Mouse (Mus musculus): Measurements from ENCODE around the gene Pgf.
"Not testable (repeated sequence)": the region's sequence is repeated elsewhere in the genome, so short reads cannot be mapped to it uniquely, and the experiment has no call there.

Gene Pgf

DNA sequence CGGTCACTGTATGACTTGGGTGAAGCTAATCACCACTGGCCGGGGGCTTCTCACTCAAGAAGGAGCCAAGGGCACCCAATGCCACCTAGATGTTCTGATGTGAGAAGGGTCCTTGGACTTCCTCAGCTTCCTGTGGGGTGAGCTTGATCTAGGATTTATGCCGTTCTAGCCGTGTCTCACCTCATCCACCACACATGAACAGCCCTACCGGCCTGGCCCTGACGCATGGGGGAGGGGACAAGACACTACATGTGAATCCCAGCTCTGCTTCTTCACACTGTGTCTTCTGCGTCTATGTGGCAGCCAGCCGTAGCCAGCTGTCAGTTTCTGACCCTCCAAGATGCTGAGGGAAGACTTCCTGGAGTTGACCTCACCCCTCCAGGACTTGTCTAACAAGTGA is 18.8 kb downstream of the Pgf start:
- no peak for DNase-seq (ENCODE audit: low spot score in 2 of 2)

DNA sequence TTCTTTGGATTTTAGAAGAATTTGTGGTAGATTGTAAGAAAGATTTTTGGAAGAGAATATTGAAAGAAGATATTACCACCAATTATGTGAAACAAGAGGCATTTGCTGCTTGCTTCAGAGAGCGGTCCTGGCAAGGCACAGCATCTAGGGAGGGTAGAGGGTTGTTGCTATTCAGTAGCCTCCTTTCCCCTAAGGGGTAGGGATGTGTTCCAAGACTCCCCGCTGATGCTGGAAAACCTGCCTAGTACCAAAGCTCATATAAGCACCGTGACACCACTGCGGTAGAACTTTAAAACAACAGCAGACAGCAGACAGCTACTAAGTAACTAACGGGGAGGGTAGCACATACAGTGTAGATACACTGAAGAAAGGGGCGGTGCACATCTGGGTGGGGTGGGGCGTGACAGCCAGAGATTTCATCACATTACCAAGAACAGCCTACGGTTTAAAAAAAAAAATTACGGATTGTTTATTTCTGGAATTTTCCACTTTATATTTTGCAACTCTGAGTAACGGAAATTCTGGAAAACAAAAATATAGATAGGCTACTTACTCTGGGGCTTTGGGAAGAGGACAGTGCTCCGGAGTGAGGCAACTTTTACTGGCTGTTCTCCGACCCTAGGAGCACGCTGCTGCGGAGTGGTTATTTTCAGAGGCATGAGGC is 19.7 kb downstream of the Pgf start:
- no peak for DNase-seq (ENCODE audit: low spot score in 2 of 2)

DNA sequence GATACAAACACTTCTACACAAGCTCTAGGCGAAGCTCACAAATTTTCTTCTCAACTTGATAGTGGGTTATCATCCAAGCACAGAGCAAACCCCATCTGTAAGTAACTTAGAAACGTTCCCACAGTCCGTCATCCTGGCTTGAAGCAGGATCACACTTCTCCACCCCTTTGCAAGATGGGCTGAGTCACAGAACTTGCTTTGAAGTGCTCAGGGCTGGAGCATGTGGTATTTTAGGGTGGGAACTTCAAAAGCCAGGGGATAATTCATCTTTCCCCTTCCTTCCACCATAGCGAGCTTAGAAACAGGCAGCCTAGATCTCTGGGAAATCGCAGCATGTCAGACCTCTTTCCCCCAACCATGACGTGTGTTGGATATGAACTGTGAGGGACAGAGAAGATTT is 21.3 kb downstream of the Pgf start:
- DNase-seq (ENCODE audit: low spot score in 2 of 2) = no peak

DNA sequence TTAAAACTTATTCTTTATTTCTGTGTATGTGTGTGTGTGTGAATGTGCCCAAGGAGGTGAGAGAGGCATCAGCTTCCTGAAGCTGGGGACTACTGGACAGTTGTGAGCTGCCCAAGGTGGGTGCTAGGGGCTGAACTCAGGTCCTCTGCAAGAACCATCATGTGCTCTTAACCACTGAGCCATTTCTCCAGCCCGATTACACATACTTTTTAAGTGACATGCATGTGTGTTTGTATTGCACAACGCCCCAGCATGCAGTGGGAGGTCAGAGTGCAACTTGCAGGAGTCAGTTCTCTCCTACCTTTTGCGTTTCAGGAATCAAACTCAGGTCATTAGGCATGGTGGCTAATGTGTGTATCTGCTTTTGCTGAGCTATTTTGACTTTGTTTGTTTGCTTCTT is 24.6 kb downstream of the Pgf start:
- no peak for DNase-seq (ENCODE audit: low spot score in 2 of 2)

DNA sequence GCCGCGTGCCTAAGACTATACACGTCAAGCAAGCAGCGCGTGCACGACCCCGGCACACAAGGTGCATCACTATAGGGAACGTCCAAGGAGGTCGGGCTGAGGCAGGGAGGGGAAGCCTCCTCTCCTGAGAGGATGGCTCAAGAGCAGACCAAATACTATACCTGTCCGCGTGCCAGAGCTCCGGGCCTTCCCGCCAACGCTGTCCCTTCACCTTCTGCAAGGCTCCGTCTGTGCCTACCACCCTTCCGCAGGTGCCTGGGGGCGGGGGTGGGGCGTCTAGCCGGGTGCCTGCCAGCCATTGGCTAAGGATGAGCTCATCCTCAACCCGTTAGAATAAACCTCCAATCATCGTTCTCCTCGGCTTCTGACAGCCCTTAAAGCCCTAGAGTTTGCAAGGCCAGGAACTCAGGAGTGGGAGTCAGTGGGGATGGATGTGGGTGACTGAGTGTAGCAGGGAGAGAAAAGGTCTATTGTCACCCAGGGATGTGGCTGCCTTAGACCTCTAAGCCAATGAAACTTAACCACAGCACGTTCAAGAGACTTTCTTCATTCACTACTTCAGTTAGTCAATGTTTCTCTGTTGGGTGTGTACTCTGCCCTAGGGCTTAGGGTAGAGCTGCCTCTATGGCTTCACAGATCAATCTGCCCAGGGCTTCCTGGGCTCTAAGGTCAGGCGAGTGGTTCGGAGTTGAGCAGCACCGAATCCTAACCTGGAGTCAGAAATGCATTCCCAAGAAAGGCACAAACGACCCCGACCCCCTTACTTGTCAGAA is 26.4 kb downstream of the Pgf start, which contains the start of gene Rps6kl1:
Gene Rps6kl1 (minus strand): TSS at position 263 of the 773 bp plus-strand sequence.
- peak in 1 of 2 experiments; percentile 49 for DNase-seq (ENCODE audit: low spot score in 2 of 2)

DNA sequence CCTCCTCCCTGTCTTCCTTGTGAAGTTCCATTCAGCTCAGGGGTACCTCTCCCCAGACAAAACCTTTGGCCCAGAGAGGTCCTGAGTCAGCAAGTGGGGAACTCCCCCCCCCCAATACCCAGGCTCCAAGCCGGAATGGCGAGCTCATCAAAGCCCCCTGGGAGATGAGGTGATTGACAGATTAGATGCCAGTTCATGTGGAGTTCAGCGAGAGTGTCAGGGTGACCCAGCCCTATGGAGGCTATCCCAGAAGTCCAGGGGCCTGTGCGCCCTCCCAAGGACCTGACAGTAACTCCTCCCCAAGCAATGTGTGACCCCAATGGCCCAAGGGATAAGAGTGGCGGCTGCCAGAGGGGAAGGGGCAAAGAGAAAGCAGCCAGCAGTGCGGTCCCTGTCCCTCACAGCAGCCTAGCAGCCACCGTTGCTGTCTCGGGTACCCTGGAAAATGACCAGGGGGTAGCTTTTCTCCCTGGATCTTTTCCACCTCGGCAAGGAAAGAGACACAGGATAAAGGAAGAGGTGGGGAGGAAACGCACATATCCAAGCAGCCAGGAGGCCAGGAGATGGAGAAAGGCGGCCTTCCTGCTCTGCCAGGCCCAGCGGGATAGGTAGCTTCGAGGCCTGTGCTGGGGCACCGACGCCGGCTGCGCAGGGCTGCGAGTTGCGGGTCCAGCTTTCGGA is 27.1 kb downstream of the Pgf start:
- no peak for DNase-seq (ENCODE audit: low spot score in 2 of 2)

DNA sequence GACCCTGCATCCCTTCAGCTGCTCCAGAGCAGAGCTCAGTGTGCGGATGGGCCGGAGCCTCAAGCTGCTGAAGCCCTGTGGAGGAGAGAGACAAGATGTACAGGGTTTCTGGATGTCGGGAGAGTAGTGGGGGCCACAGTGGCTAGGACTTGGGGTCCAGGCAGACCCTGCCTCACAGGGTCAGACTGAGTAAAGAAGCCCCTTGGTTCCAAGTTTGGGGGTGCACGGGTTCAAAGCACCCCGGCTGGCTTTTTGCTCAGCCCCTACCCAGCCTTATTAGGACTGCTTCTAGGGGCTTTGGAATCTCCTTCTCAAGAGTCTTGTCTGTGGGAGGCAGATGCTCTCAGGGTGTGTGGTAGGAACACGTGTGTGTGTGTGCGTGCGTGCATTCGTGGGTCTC is 30.7 kb downstream of the Pgf start:
- DNase-seq (ENCODE audit: low spot score in 2 of 2) = no peak

DNA sequence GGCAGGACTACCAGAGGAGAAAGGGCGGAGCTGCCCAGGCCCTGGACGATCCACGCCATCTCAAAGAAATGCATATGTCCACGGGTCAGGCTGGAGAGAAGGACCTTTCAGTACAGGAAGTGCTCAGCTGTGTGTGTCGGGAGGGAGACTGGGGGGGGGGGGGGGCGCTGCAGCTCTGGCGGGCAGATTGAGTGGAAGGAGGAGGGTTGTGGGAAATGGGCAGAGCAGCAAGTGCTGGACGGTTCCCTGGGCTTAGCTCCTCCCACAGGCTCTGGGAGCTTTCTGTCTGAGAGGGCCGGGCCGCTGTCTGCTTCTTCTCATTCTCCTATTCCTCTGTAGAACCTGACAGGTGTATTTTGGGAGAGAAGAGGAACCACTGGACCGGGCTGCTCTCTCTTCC is 31.2 kb downstream of the Pgf start:
- no peak for DNase-seq (ENCODE audit: low spot score in 2 of 2)

DNA sequence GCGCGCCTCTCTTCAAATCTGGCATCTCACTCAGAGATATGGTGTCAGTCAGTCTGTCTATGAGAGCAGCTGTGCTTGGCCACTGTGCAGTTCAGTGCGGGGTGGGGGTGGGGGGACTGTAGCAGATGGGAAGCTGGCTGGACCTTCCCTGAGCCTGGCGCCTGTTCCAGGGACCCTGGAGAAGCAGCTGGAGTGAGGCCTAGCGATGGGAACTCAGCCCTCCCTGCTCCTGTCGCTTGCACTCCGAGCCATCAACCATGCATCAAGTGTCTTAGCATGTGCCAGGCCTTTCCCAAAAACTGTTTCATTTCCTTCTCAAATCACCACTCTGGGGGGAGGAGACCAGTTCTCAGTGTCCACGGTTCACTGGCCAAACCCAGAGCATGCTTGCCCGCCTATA is 32.0 kb downstream of the Pgf start:
- no peak for DNase-seq (ENCODE audit: low spot score in 2 of 2)

DNA sequence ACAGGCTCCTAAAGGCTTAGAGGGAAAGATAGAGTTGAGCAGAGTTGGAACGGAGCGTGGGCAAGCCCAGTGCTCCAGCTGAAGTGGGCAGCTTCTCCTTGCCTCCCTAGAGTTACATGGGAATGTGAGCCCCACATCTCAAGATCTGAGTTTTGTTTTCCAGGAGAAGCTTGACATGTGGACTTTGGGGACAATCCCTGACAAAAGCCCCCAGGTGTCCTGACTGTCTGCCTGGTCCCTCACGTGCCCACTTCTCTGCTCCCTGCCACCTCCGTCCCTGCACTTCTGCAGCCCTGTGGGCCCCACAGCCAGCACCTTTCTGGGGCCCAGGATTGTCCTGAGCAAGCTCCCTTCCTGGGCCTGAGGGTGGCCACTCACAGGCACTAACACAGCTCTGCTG is 32.8 kb downstream of the Pgf start:
- no peak for DNase-seq (ENCODE audit: low spot score in 2 of 2)

DNA sequence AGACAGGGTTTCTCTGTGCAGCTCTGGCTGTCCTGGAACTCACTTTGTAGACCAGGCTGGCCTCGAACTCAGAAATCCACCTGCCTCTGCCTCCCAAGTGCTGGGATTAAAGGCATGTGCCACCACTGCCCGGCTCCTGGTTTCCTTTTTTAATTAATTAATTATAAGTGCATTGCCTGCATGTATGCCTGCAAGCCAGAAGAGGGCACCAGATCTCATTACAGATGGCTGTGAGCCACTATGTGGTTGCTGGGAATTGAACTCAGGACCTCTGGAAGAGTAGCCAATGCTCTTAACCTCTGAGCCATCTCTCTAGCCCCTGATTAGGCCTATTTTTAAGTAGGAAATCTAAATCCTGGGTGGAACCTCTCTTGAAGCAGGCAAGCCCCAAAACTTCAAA is 33.3 kb downstream of the Pgf start:
- not testable (repeated sequence) for DNase-seq (ENCODE audit: low spot score in 2 of 2)

DNA sequence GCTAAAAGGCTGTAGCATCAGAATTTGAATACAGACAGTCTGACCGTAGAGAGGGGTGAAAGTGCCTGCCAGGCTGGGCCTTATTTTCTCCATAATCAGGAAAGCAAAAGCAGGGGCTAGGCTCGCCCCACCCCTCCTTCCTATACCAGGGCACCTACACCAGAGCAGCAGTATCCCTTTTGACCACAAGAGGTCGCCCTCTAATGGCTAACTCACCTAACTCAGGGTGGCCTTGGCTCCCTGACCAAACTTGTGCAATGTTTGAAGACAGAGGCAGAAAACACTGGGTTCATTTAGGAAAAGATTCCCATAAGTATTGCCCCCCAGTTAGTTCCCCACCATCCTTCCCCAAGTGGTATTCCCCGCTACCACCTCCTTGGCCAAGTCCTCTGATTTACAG is 34.8 kb downstream of the Pgf start:
- DNase-seq (ENCODE audit: low spot score in 2 of 2) = peak; percentile 74 to 88

DNA sequence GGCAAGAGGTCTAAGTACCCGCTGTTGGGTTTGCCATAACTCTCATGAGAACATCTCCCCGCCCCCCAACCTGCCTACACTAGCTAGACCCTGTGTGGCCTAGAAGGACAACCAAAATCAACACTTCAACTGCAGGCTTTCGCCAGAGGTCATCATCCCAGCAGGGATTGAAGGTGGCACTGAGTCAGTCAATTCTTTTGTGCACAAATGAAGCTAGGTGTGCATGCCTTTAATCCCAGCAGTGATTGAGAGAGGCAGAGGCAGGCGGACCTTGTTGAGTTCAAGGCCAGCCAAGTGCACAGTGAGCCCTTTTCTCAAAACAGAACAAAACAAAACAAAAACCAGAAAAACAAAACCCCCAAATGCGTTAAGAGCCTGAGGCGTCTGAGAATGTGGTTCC is 36.5 kb downstream of the Pgf start:
- DNase-seq (ENCODE audit: low spot score in 2 of 2) = no peak

DNA sequence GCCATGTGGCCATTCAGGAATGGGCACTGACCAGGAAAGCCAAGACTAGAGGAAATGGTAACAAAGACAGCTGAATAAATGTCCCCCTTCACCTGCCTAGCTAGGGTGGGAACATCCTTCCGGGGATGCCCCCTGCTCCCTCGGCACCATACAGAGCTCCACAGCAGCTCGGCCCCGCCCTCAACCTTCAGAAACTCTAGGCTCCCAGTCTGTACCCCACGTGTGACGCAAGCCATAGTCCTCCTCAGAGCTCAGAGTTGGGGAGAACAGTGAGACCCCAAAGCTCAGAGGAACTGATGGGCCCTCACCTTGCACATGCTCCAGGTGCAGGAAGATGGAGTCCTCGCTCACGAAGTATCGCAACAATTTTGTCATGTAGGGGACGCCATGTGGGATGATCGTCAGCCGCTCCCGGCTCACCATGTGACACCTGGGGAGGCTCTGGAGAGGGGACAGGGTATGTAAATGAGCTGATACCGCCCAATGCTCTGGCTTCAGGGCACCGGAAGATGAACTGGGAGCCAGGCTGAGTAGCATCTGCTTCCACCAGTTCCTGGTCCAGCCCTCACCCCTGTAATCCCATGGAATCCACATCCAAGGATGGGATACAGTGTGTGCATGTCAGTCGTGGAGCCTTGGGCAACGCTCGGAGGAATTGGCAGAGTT is 37.4 kb downstream of the Pgf start:
- peak in 1 of 2 experiments; percentile 48 for DNase-seq (ENCODE audit: low spot score in 2 of 2)

DNA sequence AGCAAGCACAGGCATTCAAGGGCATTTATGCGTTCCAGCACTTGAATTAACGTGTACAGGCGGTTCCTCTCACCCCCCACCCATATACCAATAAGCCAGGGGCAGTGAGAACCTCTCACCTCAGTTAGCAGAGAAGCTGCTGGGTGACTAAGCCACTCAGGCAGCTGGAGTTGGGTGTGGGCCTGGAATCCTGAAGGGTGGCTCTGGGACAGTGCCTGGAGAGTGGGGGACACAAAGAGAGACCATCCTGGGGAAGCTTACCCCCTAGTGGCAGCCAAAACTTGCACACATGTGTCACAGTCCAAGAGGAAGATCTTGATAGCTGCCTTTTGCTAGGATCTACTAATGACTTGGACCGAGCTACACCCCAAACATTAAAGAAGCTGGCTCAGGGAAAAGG is 41.0 kb downstream of the Pgf start:
- no peak for DNase-seq (ENCODE audit: low spot score in 2 of 2)

DNA sequence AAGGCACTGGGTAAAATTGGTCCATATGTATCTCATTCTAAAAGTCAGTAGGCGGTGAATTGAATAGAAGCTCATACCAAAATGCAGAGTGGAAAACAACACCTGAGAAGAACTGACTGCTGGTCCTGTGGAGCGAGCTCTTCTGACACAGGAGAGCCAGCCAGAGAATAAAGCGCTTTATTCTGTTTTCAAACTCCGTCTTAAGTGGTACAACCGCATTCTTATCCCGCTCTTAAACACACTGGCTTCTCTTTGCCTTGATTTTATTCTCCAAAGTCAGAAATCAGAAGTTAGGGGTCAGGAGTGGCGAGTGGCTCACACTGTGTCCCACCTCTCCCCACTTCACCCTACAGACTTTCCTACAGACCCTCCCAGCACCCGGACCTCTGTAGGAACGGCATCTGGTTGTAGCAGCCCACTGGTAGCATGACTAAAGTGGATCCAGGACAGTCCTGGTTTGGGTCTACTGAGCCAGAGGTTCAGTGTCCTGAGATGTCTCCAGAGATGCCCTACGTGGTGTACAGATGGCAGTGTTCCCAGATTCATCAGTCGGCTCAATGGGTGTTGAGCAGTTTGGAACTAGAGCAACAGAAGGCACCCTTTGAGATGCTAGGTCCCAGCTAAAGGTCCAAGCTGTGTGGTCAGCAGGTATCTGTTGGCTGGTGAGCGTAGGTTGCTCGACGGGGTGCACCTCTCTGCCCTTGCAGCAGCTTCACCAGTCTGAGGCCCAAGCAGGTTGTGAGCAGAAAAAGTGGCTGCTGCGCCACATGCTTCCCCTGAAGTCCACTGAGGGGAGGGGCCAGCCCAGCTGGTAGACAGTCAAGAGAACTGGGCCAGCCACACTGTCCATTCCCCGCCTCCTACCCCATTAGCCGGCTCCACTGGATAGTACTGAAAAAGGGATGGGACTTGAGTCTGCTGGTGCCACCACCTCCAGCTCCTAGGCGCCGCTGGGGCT is 41.8 kb downstream of the Pgf start:
- no peak for DNase-seq (ENCODE audit: low spot score in 2 of 2)

DNA sequence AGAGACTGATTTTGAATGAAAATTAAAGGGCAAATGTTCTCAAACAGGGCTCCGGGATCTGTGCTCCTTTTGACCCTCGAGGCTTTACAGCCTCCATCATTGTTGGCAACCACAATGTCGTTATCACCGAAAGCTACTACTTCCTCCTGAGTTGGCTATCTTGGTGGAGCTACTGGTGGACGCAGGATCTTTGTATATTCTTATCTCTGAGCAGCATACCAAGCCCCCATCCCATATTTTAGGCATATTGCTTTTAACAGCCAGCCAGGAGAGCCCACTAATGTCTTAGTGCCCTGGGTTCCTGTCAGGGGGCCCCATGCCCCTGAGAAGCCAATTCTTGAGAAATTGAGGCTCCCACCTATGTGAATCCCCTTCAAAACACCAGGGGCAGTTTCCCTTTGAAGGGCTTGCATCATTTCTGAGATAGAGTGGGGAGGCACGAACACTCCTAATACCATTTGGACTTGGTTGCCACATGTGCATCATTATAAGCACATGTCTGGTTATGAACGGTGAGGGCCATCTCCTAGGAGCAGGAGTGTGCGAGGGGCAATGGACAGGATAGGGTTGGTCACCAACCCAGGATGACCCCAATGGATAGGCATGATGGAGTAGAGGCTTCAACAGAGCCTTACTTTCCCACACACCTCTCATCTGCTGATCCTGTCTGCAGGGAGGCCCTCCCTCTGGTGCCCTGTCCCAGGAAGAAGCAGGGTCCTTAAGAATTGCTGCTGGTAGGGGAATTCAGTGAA is 43.4 kb downstream of the Pgf start:
- DNase-seq (ENCODE audit: low spot score in 2 of 2) = no peak

DNA sequence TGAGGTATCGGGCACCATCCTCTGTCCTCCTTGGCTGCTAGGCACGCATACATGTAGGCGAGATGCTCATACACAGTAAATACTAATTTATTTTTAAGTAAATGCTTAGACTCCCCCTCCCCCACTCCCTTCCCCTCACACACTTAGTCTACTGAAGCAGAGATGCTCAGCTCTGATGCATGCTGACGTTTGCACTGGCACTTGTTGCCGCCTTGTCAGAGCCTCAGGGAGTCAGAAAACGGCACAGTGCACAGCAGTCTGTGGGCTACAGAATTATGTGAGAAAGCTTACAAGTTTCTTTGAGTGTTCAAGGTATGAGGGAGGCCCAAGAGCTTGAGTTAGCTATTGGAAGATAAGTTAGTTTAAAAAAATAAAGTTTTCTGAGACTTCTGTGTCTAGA is 46.2 kb downstream of the Pgf start:
- no peak for DNase-seq (ENCODE audit: low spot score in 2 of 2)

DNA sequence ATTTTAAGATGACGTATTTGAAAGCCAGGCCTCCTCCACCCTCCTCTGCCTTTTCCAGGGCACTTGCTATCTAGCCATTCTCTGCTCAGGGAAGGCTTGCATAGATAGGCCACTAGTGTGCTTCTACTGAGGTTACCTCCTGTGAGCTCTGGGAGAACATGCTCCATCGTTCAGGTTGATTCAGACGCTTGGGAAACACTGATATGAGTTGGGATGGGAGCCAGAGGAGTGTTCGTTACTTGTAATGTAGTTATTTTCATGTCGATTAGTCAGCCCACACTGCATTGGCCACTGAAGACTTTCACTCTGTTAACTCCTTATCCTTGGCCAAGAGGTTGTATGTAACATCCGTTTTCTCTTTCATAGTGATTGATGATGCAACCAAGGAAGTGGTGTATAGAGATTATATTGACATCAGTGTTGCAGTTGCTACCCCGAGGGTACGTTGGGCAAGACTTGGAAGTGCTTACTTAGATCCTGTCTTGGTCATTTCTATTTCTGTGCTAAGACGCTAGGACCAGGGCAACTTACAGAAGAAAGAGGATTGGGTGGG is 48.1 kb downstream of the Pgf start:
- DNase-seq (ENCODE audit: low spot score in 2 of 2) = no peak

DNA sequence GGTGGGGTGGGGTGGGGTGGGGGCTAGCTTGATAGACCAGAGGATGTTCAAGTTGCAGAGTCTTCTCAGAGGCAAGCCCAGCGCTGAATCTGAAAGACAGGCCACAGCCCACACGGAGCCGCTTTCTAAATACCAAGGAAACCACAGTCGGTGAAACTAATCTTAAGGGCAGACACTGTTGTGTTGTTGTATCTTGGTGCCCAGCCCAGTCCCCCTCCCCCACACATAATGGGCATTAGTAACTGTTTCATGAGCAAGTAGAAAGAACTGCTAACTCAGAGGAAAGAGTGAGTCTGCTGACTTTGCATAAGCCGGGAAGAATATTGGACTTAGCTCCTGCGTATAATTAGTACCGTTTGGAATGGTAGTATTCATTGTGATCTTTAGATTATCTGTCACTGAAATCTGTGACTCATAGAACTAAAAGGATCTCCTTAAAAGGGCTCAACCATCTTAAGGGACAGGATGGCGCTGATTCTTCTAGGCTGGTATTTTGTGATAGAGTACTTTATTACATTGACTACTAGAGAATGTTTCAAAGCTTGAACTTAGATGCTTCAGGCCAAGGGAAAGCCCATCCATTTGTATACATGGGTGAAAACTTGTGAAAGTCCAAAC is 50.5 kb downstream of the Pgf start:
- no peak for DNase-seq (ENCODE audit: low spot score in 2 of 2)

All from spleen, postnatal 10 days (tissue).